Mouse (Mus musculus) C2C12 (cell line): ENCODE results near the gene Mcm3. TPM values are rescaled to one million over a fixed set of nuclear protein-coding genes. Genes with fewer than 3 reads are reported as not detected.

Experiments
- H3K27me3 ChIP-seq: one replicate; pipeline ENCODE4 v1.6.1; 2011; ENCODE audit not compliant: control insufficient read depth, insufficient read depth, insufficient read length
- H3K36me3 ChIP-seq: one replicate; pipeline ENCODE4 v1.6.1; 2011; ENCODE audit not compliant: control insufficient read depth, insufficient read depth
- H3K4me3 ChIP-seq: one replicate; pipeline ENCODE4 v1.5.1; 2011; ENCODE audit warnings: mild to moderate bottlenecking, control low read depth; ENCODE audit not compliant: poor library complexity, insufficient read depth, severe bottlenecking
- H3K79me2 ChIP-seq: one replicate; pipeline ENCODE4 v1.6.1; 2011; ENCODE audit not compliant: control insufficient read depth, insufficient read depth
- H3K79me3 ChIP-seq: one replicate; pipeline ENCODE4 v1.6.1; 2011; ENCODE audit warnings: low read depth, control low read depth
- H3ac ChIP-seq: one replicate; pipeline ENCODE3; 2011; ENCODE audit warnings: low read depth; ENCODE audit not compliant: control insufficient read depth, insufficient read length
- CEBPB ChIP-seq: IDR thresholded peaks from one replicate; pipeline ENCODE4 v1.6.1; 2011; ENCODE audit warnings: low read depth, mild to moderate bottlenecking, control low read depth, moderate library complexity
- CTCF ChIP-seq: IDR thresholded peaks from one replicate; pipeline ENCODE4 v1.5.1; 2011; ENCODE audit not compliant: control insufficient read depth, insufficient read depth, insufficient read length
- FOSL1 ChIP-seq: IDR thresholded peaks from one replicate; pipeline ENCODE4 v1.8.0; 2011; ENCODE audit warnings: mild to moderate bottlenecking, low read length; ENCODE audit not compliant: poor library complexity, insufficient read depth, severe bottlenecking
- MAX ChIP-seq: IDR thresholded peaks from one replicate; pipeline ENCODE4 v1.6.1; 2011; ENCODE audit warnings: mild to moderate bottlenecking, control low read depth
- MYOD1 ChIP-seq: IDR thresholded peaks from one replicate; pipeline ENCODE4 v1.6.1; 2011; ENCODE audit warnings: low read depth; ENCODE audit not compliant: control insufficient read depth, insufficient read length
- MYOG ChIP-seq: IDR thresholded peaks from one replicate; pipeline ENCODE4 v1.6.1; 2011; ENCODE audit not compliant: control insufficient read depth, insufficient read length; ENCODE audit errors: extremely low read depth
- USF1 ChIP-seq: IDR thresholded peaks from one replicate; pipeline ENCODE4 v1.6.1; 2011; ENCODE audit warnings: low read depth, mild to moderate bottlenecking, control low read depth, moderate library complexity
- polyA plus RNA-seq: library from polyadenylated mRNA; unstranded; fragments of >200 nt; fragmentation: generic; extraction: Trizol; gene quantifications from one replicate; pipeline ENCODE4 v1.2.1, GENCODE M21; 2012; ENCODE audit warnings: missing spikeins

Mcm3 gene
- polyA plus RNA-seq, 1 experiment, result 126 TPM

- TF ChIP-seq CEBPB (no peak), CTCF (no peak), MYOD1 (no peak), MYOG (no peak), USF1 (no peak), MAX (no peak), FOSL1 (no peak)
- H3K4me3 ChIP-seq, result no peak overlapping the region
- H3K79me3 ChIP-seq, result no peaks in the 10 kb centered on the region
- no peaks in the 10 kb centered on the region for H3K36me3 ChIP-seq
- H3K79me2 ChIP-seq, result no peaks in the 10 kb centered on the region
- H3ac ChIP-seq, result no peak overlapping the region
- peaks cover 3% of the 10 kb centered on the region for H3K27me3 ChIP-seq
Measured at GRCm38 (mm10) chr1:20832473-20833140, 12.5 kb upstream of the Mcm3 start.

DNA sequence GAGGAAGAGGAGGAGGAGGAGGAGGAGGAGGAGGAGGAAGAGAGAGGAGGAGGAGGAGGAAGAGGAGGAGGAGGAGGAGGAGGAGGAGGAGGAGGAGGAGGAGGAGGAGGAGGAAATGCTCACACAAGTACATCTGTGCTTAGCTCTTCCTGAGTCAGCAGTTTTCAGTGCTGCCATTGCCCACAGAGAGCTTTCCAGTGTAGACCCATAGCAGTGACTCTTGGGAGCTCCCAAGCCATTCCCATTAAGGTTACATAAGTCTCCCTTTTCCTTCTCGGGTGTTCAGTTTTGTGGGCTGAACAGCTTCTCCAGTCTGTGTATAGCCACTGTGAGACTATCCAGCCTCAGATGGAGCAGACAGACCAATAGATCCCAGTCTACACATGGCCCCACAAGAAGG, 10.4 kb upstream of the Mcm3 start:
- TF ChIP-seq MYOG, result no peak
- TF ChIP-seq MYOD1, result no peak
- no peak for TF ChIP-seq FOSL1
- no peak for TF ChIP-seq MAX
- TF ChIP-seq USF1, result no peak
- no peak for TF ChIP-seq CEBPB
- no peak for TF ChIP-seq CTCF
- Histone ChIP-seq H3K36me3 (no peaks in the 10 kb centered on the region), H3K79me2 (no peaks in the 10 kb centered on the region), H3K27me3 (no peaks in the 10 kb centered on the region), H3K79me3 (no peaks in the 10 kb centered on the region), H3ac (no peak overlapping the region), H3K4me3 (no peak overlapping the region)

DNA sequence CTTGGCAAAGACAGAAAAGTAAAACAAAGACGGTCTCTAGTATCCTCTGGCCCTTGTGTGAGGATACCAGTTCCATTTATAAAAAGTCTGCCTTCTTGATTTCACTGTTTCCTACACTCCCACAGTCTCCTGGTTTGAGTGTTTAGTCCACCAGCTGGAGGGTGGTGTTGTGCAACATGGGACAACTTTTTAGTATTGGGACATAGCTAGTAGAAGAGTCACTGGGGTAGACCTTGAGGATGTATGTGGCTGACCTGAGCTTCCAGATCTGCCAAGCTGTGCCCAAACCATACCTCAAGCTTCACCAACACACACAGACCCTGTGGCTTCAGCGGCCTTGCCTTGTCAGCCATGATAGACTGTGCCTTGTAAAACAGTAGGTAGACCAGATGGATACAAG, 7.9 kb upstream of the Mcm3 start:
- no peak overlapping the region for H3ac ChIP-seq
- no peak for TF ChIP-seq CTCF
- H3K36me3 ChIP-seq, result no peaks in the 10 kb centered on the region
- no peaks in the 10 kb centered on the region for H3K79me3 ChIP-seq
- H3K27me3 ChIP-seq, result no peaks in the 10 kb centered on the region
- no peaks in the 10 kb centered on the region for H3K79me2 ChIP-seq
- H3K4me3 ChIP-seq, result no peak overlapping the region

DNA sequence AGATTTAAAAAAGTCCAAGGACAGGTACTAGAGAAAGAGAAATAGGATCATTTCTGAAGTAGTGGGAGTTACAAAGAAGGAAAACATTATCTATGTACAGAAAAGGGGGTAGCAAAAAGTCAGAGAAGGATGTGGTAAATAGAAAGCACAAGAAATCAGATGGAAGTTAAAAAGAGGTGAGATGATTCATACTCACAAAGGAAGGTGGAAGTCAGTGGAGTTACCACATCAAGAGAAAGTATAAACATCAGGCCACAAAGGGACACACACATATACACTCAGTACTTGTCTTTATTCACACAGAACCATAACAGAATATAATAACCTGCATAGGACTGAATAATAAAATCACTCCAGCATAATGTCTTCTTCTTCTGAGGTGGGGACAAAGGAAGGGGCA, 4.9 kb upstream of the Mcm3 start:
- TF ChIP-seq MYOD1, result no peak
- no peak for TF ChIP-seq CEBPB
- TF ChIP-seq MAX, result no peak
- TF ChIP-seq FOSL1, result no peak
- TF ChIP-seq USF1, result no peak
- TF ChIP-seq CTCF, result no peak
- TF ChIP-seq MYOG, result no peak
- H3K79me2 ChIP-seq, result no peaks in the 10 kb centered on the region
- H3K79me3 ChIP-seq, result no peaks in the 10 kb centered on the region

DNA sequence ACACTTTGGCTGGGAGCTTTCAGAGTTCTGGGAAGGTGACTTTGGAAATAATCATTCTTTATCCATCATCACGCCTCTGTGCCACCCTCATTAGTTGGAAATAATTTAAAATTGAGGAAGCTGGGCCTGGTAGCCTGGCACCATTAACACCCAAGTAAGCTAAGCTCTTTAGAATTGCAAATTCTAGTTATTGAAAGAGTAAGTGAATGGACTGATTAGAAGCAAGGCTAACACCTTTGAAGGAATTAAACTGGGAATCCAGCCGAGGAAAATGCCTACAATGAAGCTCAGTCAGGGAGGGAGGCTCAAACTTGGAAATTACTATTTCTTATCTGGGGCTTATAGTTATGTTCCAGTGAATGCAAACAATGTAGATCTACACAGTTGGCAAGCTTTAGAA, 3.8 kb upstream of the Mcm3 start:
- Histone ChIP-seq H3K36me3 (peaks cover under 1% of the 10 kb centered on the region), H3K4me3 (no peak overlapping the region), H3ac (no peak overlapping the region), H3K79me3 (peaks cover 8% of the 10 kb centered on the region), H3K27me3 (no peaks in the 10 kb centered on the region), H3K79me2 (peaks cover 11% of the 10 kb centered on the region)
- no peak for TF ChIP-seq MYOG
- no peak for TF ChIP-seq CEBPB
- TF ChIP-seq MAX, result no peak

More for the DNA sequence above, 4.9 kb upstream of the Mcm3 start:
- Histone ChIP-seq H3K27me3 (no peaks in the 10 kb centered on the region), H3ac (no peak overlapping the region), H3K4me3 (no peak overlapping the region), H3K36me3 (no peaks in the 10 kb centered on the region)

DNA sequence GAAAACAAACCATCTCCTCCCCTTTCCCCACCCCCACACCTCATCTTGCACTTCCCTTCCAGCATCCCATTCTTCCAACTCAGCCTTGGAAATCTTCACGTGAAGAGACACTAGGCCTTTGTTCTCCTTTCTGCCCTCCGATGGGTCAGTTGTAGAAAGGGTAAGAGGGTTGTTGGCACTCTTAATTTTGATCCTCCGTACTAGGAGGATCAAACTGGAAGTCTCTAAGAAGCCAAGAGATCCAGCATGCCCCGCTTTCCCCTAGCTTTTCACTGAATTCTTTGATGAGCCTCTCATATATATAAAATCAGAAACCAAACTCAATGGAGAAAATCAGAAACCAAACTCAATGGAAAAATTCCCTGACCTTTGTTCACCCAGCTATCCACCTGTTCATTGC, 3.4 kb upstream of the Mcm3 start:
- peaks cover 16% of the 10 kb centered on the region for H3K79me2 ChIP-seq
- H3ac ChIP-seq, result no peak overlapping the region
- H3K36me3 ChIP-seq, result peaks cover 5% of the 10 kb centered on the region
- H3K27me3 ChIP-seq, result no peaks in the 10 kb centered on the region
- TF ChIP-seq USF1, result no peak
- no peak for TF ChIP-seq CEBPB
- no peak for TF ChIP-seq MYOD1
- TF ChIP-seq MAX, result no peak
- no peak for TF ChIP-seq MYOG
- TF ChIP-seq FOSL1, result no peak
- no peak for TF ChIP-seq CTCF
- peaks cover 12% of the 10 kb centered on the region for H3K79me3 ChIP-seq
- H3K4me3 ChIP-seq, result no peak overlapping the region
